Mouse (Mus musculus) heart, postnatal 36 days (tissue): Measurements from ENCODE around the gene Nme9. TPM values are rescaled to one million over a fixed set of nuclear protein-coding genes. Genes with fewer than 3 reads are reported as not detected.

Experiments used
- DNase-seq, 2 experiments: peaks; one replicate each; pipeline ENCODE4 v3.0.0; 2021 to 2022
- intact Hi-C: fragments of 180-260 bp; cut with DNase I; formaldehyde crosslinking; loops from one replicate; pipeline ENCODE4 v1.15.1; 2025
- total RNA-seq, 2 experiments: library from RNA; stranded (reverse); gene quantifications; 2 replicates each; pipeline ENCODE4 v1.2.3; 2021

Nme9 gene
- total RNA-seq, result not detected

- intact Hi-C loops, result loop anchor here (2.0 to 5.0 kb wide), 2 partner anchors 74 to 209 kb away; partner anchors contain the start of gene Cep70
- no peak for DNase-seq
These were observed at the start of gene Nme9 for GRCm38 (mm10) chr9:99451161-99451560. TSS of gene Nme9 (plus strand) at chr9:99451475.

DNA sequence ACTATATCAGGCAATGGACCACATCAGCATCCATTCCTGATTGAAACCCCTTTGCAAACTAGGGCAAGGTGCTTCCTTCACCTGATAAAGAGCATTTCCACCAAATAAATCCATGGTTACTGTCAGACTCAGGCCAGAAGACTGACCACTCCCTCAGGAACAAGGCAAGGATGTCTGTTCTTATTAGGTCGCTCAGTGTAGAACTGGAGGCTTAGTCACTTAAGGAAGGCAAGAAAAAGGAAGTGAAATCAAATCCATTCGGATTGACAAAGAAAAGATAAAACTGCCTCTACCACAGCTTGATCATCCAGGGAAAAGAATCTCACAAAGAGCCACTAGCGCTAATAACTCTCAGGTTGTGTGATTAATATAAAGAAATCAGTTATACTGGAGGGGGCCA lies 42.0 kb upstream of the Nme9 start:
- intact Hi-C loops, result no loop called here
- no peak for DNase-seq

GRCm38 (mm10) chr9:99411093-99411492 lies 40.2 kb upstream of the Nme9 start:
- DNase-seq, result no peak
- intact Hi-C loops, result no loop called here

GRCm38 (mm10) chr9:99411785-99412184 lies 39.5 kb upstream of the Nme9 start:
- intact Hi-C loops, result no loop called here
- no peak for DNase-seq

GRCm38 (mm10) chr9:99416809-99417208 lies 34.5 kb upstream of the Nme9 start:
- no peak for DNase-seq
- intact Hi-C loops, result no loop called here

DNA sequence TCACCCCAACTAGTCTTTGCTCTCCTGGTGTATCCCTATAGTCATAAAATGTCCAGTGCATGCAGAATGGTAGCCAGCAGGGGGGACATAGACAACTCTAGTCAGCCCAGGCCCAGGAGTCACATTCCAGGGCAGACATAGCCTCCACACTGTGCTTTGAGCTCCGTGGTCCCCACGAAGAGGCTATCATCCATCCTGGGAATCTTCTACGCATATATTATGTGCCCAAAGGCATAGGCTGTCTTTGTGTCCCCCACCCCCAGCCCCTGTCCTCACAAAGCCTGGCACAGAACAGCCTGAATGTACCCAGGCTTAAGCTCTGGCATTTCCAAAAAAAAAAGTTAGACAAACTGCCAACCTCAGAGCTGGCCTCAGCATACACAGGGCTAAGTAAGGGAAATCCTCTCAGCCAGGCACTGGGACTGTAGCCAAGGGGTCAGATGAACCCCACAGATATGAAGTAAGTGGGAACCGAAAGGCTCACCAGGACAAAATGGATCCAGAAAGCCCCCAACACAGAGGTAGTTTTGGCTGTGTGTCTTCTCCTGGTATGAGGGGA lies 33.9 kb upstream of the Nme9 start:
- intact Hi-C loops, result no loop called here
- no peak for DNase-seq

GRCm38 (mm10) chr9:99418377-99418776 lies 32.9 kb upstream of the Nme9 start:
- intact Hi-C loops, result no loop called here
- no peak for DNase-seq

DNA sequence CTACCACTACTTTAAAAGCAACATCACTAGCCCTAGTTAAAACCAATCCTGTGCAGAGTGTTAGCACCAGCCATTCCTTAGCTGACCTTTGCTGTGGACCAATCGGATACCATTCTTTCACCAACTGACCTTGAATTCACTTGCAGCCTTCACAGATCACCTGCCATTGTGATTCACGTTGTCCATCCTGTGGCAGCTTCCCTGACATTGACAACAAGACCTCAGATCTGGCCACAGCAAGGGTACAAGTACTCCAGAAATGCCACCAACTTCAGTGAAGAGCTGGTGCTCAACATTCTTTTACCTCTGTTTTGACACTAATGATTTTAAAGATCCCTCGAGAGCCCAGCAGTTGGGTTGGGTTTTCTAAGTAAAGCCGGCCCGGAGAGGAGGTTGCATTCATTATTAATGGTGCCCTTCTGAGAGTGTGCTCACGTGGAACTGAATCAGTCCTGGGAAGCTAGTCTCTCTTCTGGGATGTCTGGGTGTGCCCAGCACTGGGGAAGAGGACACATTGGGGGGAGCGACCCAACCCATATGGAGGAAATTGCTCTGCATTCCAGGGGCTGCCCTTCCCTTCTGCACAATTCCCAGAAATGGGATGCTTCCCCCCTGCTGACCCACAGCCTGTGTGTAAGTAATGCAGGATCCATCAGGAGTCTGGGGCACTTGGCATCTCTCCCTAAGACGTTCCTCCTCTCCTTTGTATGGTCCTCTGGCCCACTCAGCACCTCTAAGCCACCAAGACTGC lies 31.1 kb upstream of the Nme9 start:
- intact Hi-C loops, result no loop called here
- DNase-seq, result no peak

GRCm38 (mm10) chr9:99421914-99422313 lies 29.4 kb upstream of the Nme9 start:
- intact Hi-C loops, result no loop called here

GRCm38 (mm10) chr9:99423692-99424573 lies 27.3 kb upstream of the Nme9 start:
- DNase-seq, result no peak
- intact Hi-C loops, result no loop called here

More at GRCm38 (mm10) chr9:99421914-99422313, 29.4 kb upstream of the Nme9 start:
- DNase-seq, result no peak

- intact Hi-C loops, result no loop called here
- DNase-seq, result no peak
These were observed 26.8 kb upstream of the Nme9 start for GRCm38 (mm10) chr9:99424574-99424863.

DNA sequence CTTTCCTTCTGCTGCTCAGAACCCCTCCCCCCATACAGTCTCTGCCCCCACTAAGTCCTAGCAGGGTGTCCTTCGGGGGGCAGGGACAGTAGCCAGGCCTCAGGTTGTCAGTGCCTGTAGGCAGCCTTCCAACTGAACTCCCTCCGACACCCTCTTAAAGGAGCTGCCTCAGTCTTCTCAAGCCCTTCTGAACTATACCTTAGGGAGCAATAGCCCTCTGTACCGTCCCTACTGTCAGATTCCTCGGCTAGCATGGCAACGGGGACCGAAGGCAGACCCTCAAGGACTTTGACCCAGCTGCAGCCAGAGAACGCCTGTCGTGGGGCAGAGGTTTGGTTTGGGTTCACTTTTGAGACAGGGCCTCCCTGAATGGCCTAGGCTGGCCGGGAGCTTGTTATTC lies 26.0 kb upstream of the Nme9 start:
- intact Hi-C loops, result no loop called here
- no peak for DNase-seq

DNA sequence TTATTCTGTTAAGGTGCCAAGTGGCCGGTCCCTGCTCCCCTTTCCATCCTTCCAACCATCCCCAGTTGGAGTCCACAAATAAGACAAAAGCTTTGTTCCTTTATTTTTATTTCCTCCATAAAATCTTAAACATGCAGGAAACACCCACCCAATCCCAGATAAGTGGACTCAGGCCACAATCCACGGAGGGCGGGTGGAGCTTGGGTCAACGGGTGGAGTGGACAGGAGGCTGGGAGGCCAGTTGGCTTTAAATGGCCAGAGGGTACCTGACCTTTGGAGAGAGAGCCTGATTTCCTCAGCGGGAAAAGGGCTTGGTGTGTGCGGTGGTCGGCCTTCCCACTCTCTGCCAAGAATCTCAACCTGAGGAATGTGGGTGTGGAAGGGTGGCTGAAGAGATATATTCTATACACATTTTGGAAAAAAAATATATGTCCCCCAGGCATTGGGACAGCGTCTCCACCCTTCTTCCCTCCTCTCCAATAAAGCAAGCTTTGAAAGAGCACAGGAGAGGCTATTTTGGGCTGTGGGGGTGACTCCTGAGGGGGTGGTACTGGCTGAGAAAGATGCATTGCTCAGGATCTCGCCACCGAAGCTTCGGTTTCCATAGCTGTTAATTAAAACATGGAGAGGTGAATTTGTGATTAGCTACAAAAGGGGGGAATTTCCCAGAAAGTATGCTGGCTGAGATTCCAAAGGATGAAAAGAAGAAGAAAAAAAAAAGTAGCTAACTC lies 22.5 kb upstream of the Nme9 start:
- no peak for DNase-seq
- intact Hi-C loops, result no loop called here

DNA sequence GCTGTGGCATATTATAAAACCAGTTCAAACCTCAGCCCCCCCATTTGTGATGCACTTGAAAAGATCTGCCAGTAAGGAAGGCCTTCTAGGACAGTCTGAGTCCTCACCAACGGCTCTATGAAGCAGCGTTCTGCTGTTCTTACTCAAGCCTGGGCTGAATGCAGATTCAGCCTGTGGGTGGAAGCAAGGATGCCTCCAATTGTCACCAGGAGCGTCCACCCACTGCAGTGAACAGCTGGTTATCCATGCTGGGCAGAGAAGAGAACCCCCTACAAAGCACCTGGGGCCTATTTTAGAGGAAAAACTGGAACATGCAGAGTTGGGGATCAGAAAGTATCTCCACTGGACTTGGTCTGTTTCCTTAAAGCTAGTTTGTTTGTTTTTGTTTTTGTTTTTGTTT lies 21.4 kb upstream of the Nme9 start:
- no peak for DNase-seq
- intact Hi-C loops, result loop anchor here (10.0 kb wide), 1 partner anchor 295 kb away; no protein-coding TSS in a partner anchor

GRCm38 (mm10) chr9:99430806-99431205 lies 20.5 kb upstream of the Nme9 start:
- DNase-seq, result no peak
- intact Hi-C loops, result loop anchor here (10.0 kb wide), 1 partner anchor 296 kb away; no protein-coding TSS in a partner anchor

DNA sequence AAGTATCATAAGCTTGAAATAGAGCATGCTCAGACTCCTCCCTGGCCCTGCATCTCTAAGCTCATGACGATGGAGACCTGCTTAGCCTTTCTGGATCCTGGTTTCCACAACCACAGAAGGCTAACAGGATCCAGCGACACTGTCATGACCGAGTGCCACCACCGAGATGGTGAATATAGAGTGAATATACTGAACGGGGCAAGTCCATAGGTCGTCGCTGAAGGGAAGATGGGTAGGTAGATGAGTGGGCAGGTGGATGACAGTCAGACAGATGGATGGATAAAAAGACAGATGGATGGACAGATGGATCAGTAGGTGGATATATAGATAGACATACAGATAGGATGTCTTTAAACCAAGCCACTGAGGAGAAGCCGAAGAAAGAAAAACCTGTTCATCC lies 19.9 kb upstream of the Nme9 start:
- intact Hi-C loops, result loop anchor here (10.0 kb wide), 1 partner anchor 297 kb away; no protein-coding TSS in a partner anchor
- DNase-seq, result no peak

DNA sequence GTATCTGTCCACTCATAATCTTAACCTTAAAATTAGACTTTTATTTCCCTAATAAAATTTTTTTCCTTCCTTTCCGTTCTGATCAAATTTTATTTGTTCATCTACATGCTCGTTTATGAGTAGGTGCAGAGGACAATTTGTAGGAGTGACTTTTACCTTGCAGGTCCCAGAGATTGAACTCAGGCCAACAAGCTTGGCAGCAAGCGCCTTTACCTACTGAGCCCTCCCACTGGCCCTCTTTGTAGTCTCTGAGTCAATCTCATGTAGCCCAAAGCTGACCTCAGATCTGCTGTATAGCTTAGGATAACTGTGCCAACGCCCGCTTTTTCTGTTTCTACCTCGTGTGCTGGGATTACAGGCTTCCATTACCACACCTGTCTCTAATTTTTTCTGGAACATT lies 19.3 kb upstream of the Nme9 start:
- intact Hi-C loops, result loop anchor here (10.0 kb wide), 1 partner anchor 297 kb away; no protein-coding TSS in a partner anchor
- DNase-seq, result no peak

GRCm38 (mm10) chr9:99432478-99432877 lies 18.8 kb upstream of the Nme9 start:
- intact Hi-C loops, result loop anchor here (10.0 kb wide), 1 partner anchor 298 kb away; no protein-coding TSS in a partner anchor

GRCm38 (mm10) chr9:99434892-99435618 lies 16.2 kb upstream of the Nme9 start:
- no peak for DNase-seq
- intact Hi-C loops, result loop anchor here (10.0 kb wide), 1 partner anchor 300 kb away; no protein-coding TSS in a partner anchor

More at GRCm38 (mm10) chr9:99432478-99432877, 18.8 kb upstream of the Nme9 start:
- DNase-seq, result no peak
